Mouse (Mus musculus): ENCODE measurements around the gene Cacfd1.

GRCm38 (mm10) chr2:27032361-27032760, 22.6 kb downstream of the Cacfd1 start:
- TF ChIP-seq CTCF (IDR thresholded peaks at IDR 0.05; ENCODE audit: low read depth, low read length), result no peak
- TF ChIP-seq POLR2A (IDR thresholded peaks at IDR 0.05; ENCODE audit: borderline replicate concordance, low read depth, low read length), result no peak

Data from bone marrow macrophage, adult 2 months (primary cell).